Mouse (Mus musculus) lung, adult 2 months (tissue): Measurements from ENCODE around the gene Hist3h2ba.

Experiments used
- CTCF ChIP-seq: fragments of 200-500 bp; IDR thresholded peaks from 2 replicates; pipeline ENCODE4 v1.5.1; 2011; ENCODE audit warnings: mild to moderate bottlenecking, low read length, control low read depth; ENCODE audit not compliant: insufficient read depth
- POLR2A ChIP-seq: fragments of 200-500 bp; IDR thresholded peaks from 2 replicates; pipeline ENCODE4 v1.6.1; 2011; ENCODE audit warnings: low read depth, mild to moderate bottlenecking, control low read depth, low read length, borderline replicate concordance; ENCODE audit errors: extremely low read depth

- TF ChIP-seq CTCF: no peak
- TF ChIP-seq POLR2A: no peak
Observed at GRCm38 (mm10) chr11:58969027-58969426, 20.3 kb downstream of the Hist3h2ba start.
